Mouse (Mus musculus) neural tube, embryonic 11.5 days (tissue): ENCODE data around the gene Tnfsf18. TPM values are rescaled to one million over a fixed set of nuclear protein-coding genes. Genes with fewer than 3 reads are reported as not detected.

ENCODE experiments used
- ATAC-seq: fragments of 200-750 bp; cut with Nextera tagmentation; 2 replicates; pipeline ENCODE4 v1.8.0; 2017; ENCODE audit warnings: moderate number of reproducible peaks, mild to moderate bottlenecking, moderate TSS enrichment, moderate library complexity; ENCODE audit not compliant: insufficient read depth, low FRiP score, low TSS enrichment
- DNase-seq: peaks from one replicate; pipeline ENCODE4 v3.0.0-alpha.2; 2015; ENCODE audit warnings: low spot score
- H3K27ac ChIP-seq: fragments of 300-500 bp; sonication (generic); 2 replicates; pipeline ENCODE4 v1.5.1; 2014; ENCODE audit warnings: low read depth, mild to moderate bottlenecking, low read length
- H3K27me3 ChIP-seq: fragments of 300-500 bp; sonication (generic); 2 replicates; pipeline ENCODE4 v1.6.1; 2014; ENCODE audit warnings: mild to moderate bottlenecking, low read length, mixed read lengths; ENCODE audit not compliant: control insufficient read depth, insufficient read depth
- H3K36me3 ChIP-seq: fragments of 300-500 bp; sonication (generic); 2 replicates; pipeline ENCODE4 v1.6.1; 2014; ENCODE audit warnings: mild to moderate bottlenecking, low read length, moderate library complexity, mixed read lengths; ENCODE audit not compliant: control insufficient read depth, insufficient read depth
- H3K4me1 ChIP-seq: fragments of 300-500 bp; sonication (generic); 2 replicates; pipeline ENCODE4 v1.6.1; 2014; ENCODE audit warnings: low read length, mixed read lengths; ENCODE audit not compliant: control insufficient read depth, insufficient read depth
- H3K4me2 ChIP-seq: fragments of 300-500 bp; sonication (generic); 2 replicates; pipeline ENCODE4 v1.6.1; 2014; ENCODE audit warnings: low read depth, mild to moderate bottlenecking, moderate library complexity
- H3K4me3 ChIP-seq: fragments of 300-500 bp; sonication (generic); 2 replicates; pipeline ENCODE4 v1.5.1; 2014; ENCODE audit warnings: low read depth, low read length
- H3K9ac ChIP-seq: fragments of 300-500 bp; sonication (generic); 2 replicates; pipeline ENCODE4 v1.6.1; 2014; ENCODE audit warnings: mild to moderate bottlenecking, low read length
- H3K9me3 ChIP-seq: fragments of 300-500 bp; sonication (generic); 2 replicates; pipeline ENCODE4 v1.6.1; 2016; ENCODE audit warnings: low read length; ENCODE audit not compliant: control insufficient read depth
- WGBS: fragments of 180-500 bp; shearing (Covaris S2); extraction: QIAGEN DNeasy Blood & Tissue Kit; methylation state at CpG from one replicate; pipeline ENCODE4 v1.1.7; 2014; 5-methylcytosine and 5-hydroxymethylcytosine counted together
- polyA plus RNA-seq: library from polyadenylated mRNA; unstranded; fragments of >200 nt; fragmentation: Nextera tagmentation; extraction: Ambion mirVana; gene quantifications from 2 replicates; pipeline ENCODE4 v1.2.1, GENCODE M21; 2014

Gene Tnfsf18
- polyA plus RNA-seq, 1 experiment from 2014 or later = not detected

GRCm38 (mm10) chr1:161550596-161551095 lies 56.2 kb downstream of the Tnfsf18 start:
- 94% methylated on average over 5 of the region's 5 CpGs for WGBS
- Histone ChIP-seq H3K27ac (no peak overlapping the region), H3K27me3 (no peaks in the 10 kb centered on the region), H3K36me3 (no peaks in the 10 kb centered on the region), H3K9me3 (no peaks in the 10 kb centered on the region), H3K4me1 (no peaks in the 10 kb centered on the region), H3K9ac (no peak overlapping the region), H3K4me2 (no peak overlapping the region), H3K4me3 (no peak overlapping the region)
- ATAC-seq (no peak), DNase-seq (no peak)

GRCm38 (mm10) chr1:161552098-161552497 lies 57.6 kb downstream of the Tnfsf18 start:
- Histone ChIP-seq H3K36me3 (no peaks in the 10 kb centered on the region), H3K9me3 (no peaks in the 10 kb centered on the region), H3K4me3 (no peak overlapping the region), H3K27ac (no peak overlapping the region), H3K4me1 (no peaks in the 10 kb centered on the region), H3K27me3 (no peaks in the 10 kb centered on the region), H3K4me2 (no peak overlapping the region), H3K9ac (no peak overlapping the region)
- ATAC-seq = no peak
- 86% methylated on average over 2 of the region's 2 CpGs for WGBS
- DNase-seq = no peak

Other genes with a start within 250 kb of the Tnfsf18 start
- 457 and 477 TPM in 2 replicates for gene Prdx6, start 243.4 kb upstream of the Tnfsf18 start, polyA plus RNA-seq
- gene Tnfsf4, start 99.2 kb upstream of the Tnfsf18 start, polyA plus RNA-seq = not detected in 2 replicates